Comparison of ENCODE assay signal across 9 mouse cellular contexts in the genomic region with DNA sequence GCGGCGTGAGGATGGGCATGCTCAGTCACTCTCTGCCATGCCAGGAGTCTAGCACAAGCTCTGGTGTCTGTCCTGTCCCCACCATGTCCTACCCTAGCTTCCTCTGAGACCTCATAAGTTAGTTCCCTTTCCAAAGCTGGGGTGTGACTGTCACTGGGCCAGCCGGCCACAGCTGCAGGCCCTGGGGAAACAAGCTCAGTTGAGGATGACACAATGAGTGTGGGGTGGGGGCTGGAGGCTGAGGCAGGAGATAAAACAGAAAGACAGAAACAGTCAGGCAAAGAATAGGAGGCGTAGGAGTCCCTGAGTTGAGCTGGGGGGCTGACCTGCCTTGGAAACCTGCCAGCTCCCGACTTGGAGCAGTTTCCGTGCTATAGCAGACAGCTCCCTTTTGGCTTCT.
DNase-seq lines count a peak whose midpoint lies in the region; ATAC-seq lines count a peak whose summit lies in the region.
"Had no signal": no experiment of that assay in that cellular context is flagged by ENCODE, and none has a peak within 500 bp of the region (broad histone marks: within the 10 kb centered on the region; RNA-seq: fewer than 3 reads in every experiment).

No protein-coding gene starts in this region.

- no peak overlapping the region for H3K9ac ChIP-seq in neural tube, embryonic 15.5 days (replicated peaks)
- no peak overlapping the region for H3K9ac ChIP-seq in forebrain, embryonic 15.5 days (replicated peaks)

- H3K4me2 ChIP-seq in neural tube, embryonic 15.5 days: no peak overlapping the region
- no peak overlapping the region for H3K4me2 ChIP-seq in forebrain, embryonic 15.5 days (replicated peaks)

- intact Hi-C loops in heart, postnatal 10 days (cut with DNase I): no loop called here

- H3K27ac ChIP-seq in neural tube, embryonic 15.5 days (replicated peaks): no peak overlapping the region
- no peak overlapping the region for H3K27ac ChIP-seq in forebrain, embryonic 15.5 days (replicated peaks)

- H3K27me3 ChIP-seq in neural tube, embryonic 15.5 days (replicated peaks): no peaks in the 10 kb centered on the region
- no peaks in the 10 kb centered on the region for H3K27me3 ChIP-seq in forebrain, embryonic 15.5 days

- H3K4me1 ChIP-seq in neural tube, embryonic 15.5 days: no peaks in the 10 kb centered on the region
- peaks cover 8% of the 10 kb centered on the region; the same call in 1 of the 2 replicates for H3K4me1 ChIP-seq in forebrain, embryonic 15.5 days

- H3K4me3 ChIP-seq in neural tube, embryonic 15.5 days (replicated peaks): no peak overlapping the region
- H3K4me3 ChIP-seq in forebrain, embryonic 15.5 days: no peak overlapping the region

- DNase-seq in kidney, postnatal 10 days: peak; percentile 47
- no peak for DNase-seq in kidney, postnatal 36 days
- DNase-seq in frontal cortex, postnatal 10 days (ENCODE audit: low spot score in 2 of 2): peak; percentile 23 to 36
- DNase-seq in heart, postnatal 10 days: peak; percentile 58 to 64
- peak; percentile 29 for DNase-seq in lung, postnatal 25 days (ENCODE audit: low spot score)
- DNase-seq in kidney, adult 8-10 months: no peak

- no peak for ATAC-seq in neural tube, embryonic 15.5 days (ENCODE audit: low FRiP score)
- ATAC-seq in forebrain, embryonic 15.5 days (replicated peaks): no peak

- 70% methylated on average over 6 of the region's 6 CpGs for WGBS in neural tube, embryonic 15.5 days
- 64% methylated on average over 6 of the region's 6 CpGs for WGBS in forebrain, embryonic 15.5 days

- no peaks in the 10 kb centered on the region for H3K9me3 ChIP-seq in neural tube, embryonic 15.5 days (replicated peaks)
- no peaks in the 10 kb centered on the region for H3K9me3 ChIP-seq in forebrain, embryonic 15.5 days
- H3K9me3 ChIP-seq: G1E had no signal

- no peaks in the 10 kb centered on the region for H3K36me3 ChIP-seq in neural tube, embryonic 15.5 days
- no peaks in the 10 kb centered on the region for H3K36me3 ChIP-seq in forebrain, embryonic 15.5 days
- H3K36me3 ChIP-seq: G1E had no signal

Comparison
In these comparisons a context has a peak if more than half of its experiments do, and no peak if none do; other contexts are left out.
1. DNase-seq: peak in kidney, postnatal 10 days (single experiment), frontal cortex, postnatal 10 days (2 of 2), heart, postnatal 10 days (2 of 2) and lung, postnatal 25 days (single experiment); none in kidney, postnatal 36 days (0 of 2) and kidney, adult 8-10 months (0 of 2).